Mouse (Mus musculus) stomach, postnatal 0 days (tissue): ENCODE measurements around the gene Gsg1l.

Experiments
- CTCF ChIP-seq: IDR thresholded peaks from 2 replicates; pipeline ENCODE4 v1.5.1; 2016; ENCODE audit warnings: antibody characterized with exemption, low read depth, mild to moderate bottlenecking, moderate library complexity
- EP300 ChIP-seq: optimal IDR thresholded peaks from 2 replicates; pipeline ENCODE3; 2016; ENCODE audit warnings: antibody characterized with exemption

- TF ChIP-seq CTCF: no peak
- TF ChIP-seq EP300: no peak
These were observed 147.9 kb downstream of the Gsg1l start for GRCm38 (mm10) chr7:125934319-125934718.
